Comparison of ENCODE assay signal across 19 mouse cellular contexts in the genomic region with DNA sequence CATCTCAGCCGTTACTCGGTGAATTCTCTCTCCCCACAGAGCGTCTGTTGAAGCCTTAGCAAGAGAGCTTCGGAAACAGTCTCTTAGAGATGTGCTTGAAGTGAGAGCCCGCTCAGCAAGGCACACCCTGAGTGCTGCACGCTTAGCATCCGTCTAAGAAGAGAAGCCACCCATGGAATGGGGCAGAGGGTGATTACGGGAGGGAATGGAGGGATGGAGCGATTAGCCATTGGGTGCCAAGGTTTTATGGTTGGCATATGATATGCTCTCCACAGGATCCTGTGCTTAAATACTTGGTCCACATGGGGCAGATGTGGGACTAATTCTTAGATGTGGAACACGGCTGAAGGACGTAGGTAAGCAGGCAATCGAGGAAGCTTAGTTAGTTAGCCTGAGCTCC.
"Had no signal": no experiment of that assay in that cellular context is flagged by ENCODE, and none has a peak within 500 bp of the region (broad histone marks: within the 10 kb centered on the region; RNA-seq: fewer than 3 reads in every experiment).

No protein-coding gene starts in this region.

- H3K4me1 ChIP-seq: neural tube, embryonic 12.5 days had no signal

- ATAC-seq: liver, postnatal 0 days; lung, postnatal 0 days; midbrain, embryonic 16.5 days had no signal

- H3K9me3 ChIP-seq: liver, embryonic 15.5 days; lung, embryonic 15.5 days; midbrain, embryonic 12.5 days; neural tube, embryonic 12.5 days; stomach, embryonic 15.5 days had no signal

- H3K36me3 ChIP-seq: liver, embryonic 15.5 days; lung, embryonic 15.5 days; midbrain, embryonic 12.5 days; neural tube, embryonic 12.5 days; stomach, embryonic 15.5 days had no signal

- H3K4me3 ChIP-seq: liver, embryonic 15.5 days; lung, embryonic 15.5 days; megakaryocyte, embryonic 14.5 days; midbrain, embryonic 12.5 days; neural tube, embryonic 12.5 days; stomach, embryonic 15.5 days had no signal

- H3K27ac ChIP-seq: liver, embryonic 15.5 days; lung, embryonic 15.5 days; macrophage; midbrain, embryonic 12.5 days; neural tube, embryonic 12.5 days; stomach, embryonic 15.5 days; stomach, postnatal 0 days had no signal

- H3K27me3 ChIP-seq: liver, embryonic 15.5 days; lung, embryonic 15.5 days; megakaryocyte, embryonic 14.5 days; midbrain, embryonic 12.5 days; neural tube, embryonic 12.5 days; stomach, embryonic 15.5 days had no signal

- H3K9ac ChIP-seq: liver, embryonic 15.5 days; liver, postnatal 0 days; lung, embryonic 15.5 days; midbrain, embryonic 12.5 days; neural tube, embryonic 12.5 days; stomach, embryonic 15.5 days had no signal

- DNase-seq: liver, postnatal 0 days; lung, adult 2 months; lung, postnatal 14 days; lung, postnatal 36 days; midbrain, embryonic 14.5 days; right cerebral cortex, postnatal 14 days; thymus, adult 2 months; thymus, postnatal 25 days; thymus, postnatal 4 days had no signal

- H3K4me2 ChIP-seq: liver, embryonic 15.5 days; lung, embryonic 15.5 days; midbrain, embryonic 12.5 days; neural tube, embryonic 12.5 days; stomach, embryonic 15.5 days had no signal
